Mouse (Mus musculus): ENCODE measurements at regions not wholly inside any gene's neighbourhood (a gene's known extent, or its start where the extent isn't known, plus 50 kb on each side); places are given as distances from the start of the nearest gene placed in this dataset.

GRCm38 (mm10) chr7:70300516-70300915 lies 66.0 kb downstream of the Nr2f2 start:
- WGBS: 76% methylated on average over 5 of the region's 5 CpGs
- no peaks in the 10 kb centered on the region for H3K4me1 ChIP-seq (replicated peaks; ENCODE audit: control insufficient read depth, insufficient read depth, low read length)
- H3K27me3 ChIP-seq (ENCODE audit: control insufficient read depth, insufficient read depth, low read length): no peaks in the 10 kb centered on the region
- no peak overlapping the region for H3K9ac ChIP-seq
- no peak overlapping the region for H3K4me2 ChIP-seq (replicated peaks)
- ATAC-seq (ENCODE audit: low FRiP score) (no peak), DNase-seq (ENCODE audit: low spot score) (no peak)
- no peaks in the 10 kb centered on the region for H3K9me3 ChIP-seq (ENCODE audit: control insufficient read depth, low read length)
- H3K4me3 ChIP-seq (replicated peaks; ENCODE audit: low read length): no peak overlapping the region
- no peak overlapping the region for H3K27ac ChIP-seq
- H3K36me3 ChIP-seq (replicated peaks; ENCODE audit: control insufficient read depth, insufficient read depth): no peaks in the 10 kb centered on the region

- Histone ChIP-seq H3K9ac (no peak overlapping the region), H3K27ac (no peak overlapping the region), H3K4me3 (replicated peaks; ENCODE audit: low read length) (no peak overlapping the region), H3K27me3 (ENCODE audit: control insufficient read depth, insufficient read depth, low read length) (peaks cover 54% of the 10 kb centered on the region), H3K9me3 (ENCODE audit: control insufficient read depth, low read length) (no peaks in the 10 kb centered on the region), H3K4me2 (replicated peaks) (no peak overlapping the region), H3K4me1 (replicated peaks; ENCODE audit: control insufficient read depth, insufficient read depth, low read length) (0 out of 2 replicates have a peak, but pooled peaks cover 7% of the 10 kb centered on the region), H3K36me3 (replicated peaks; ENCODE audit: control insufficient read depth, insufficient read depth) (no peaks in the 10 kb centered on the region)
- ATAC-seq (ENCODE audit: low FRiP score) (no peak), DNase-seq (ENCODE audit: low spot score) (no peak)
- 93% methylated on average over 6 of the region's 6 CpGs for WGBS
Observed at GRCm38 (mm10) chr7:70291431-70291830, 75.1 kb downstream of the Nr2f2 start.

GRCm38 (mm10) chr7:70290733-70291320 lies 75.7 kb downstream of the Nr2f2 start:
- DNase-seq (ENCODE audit: low spot score) (no peak), ATAC-seq (ENCODE audit: low FRiP score) (no peak)
- Histone ChIP-seq H3K4me3 (replicated peaks; ENCODE audit: low read length) (no peak overlapping the region), H3K36me3 (replicated peaks; ENCODE audit: control insufficient read depth, insufficient read depth) (no peaks in the 10 kb centered on the region), H3K27ac (no peak overlapping the region), H3K27me3 (ENCODE audit: control insufficient read depth, insufficient read depth, low read length) (peaks cover 60% of the 10 kb centered on the region), H3K9ac (no peak overlapping the region), H3K4me1 (replicated peaks; ENCODE audit: control insufficient read depth, insufficient read depth, low read length) (0 out of 2 replicates have a peak, but pooled peaks cover 7% of the 10 kb centered on the region), H3K9me3 (ENCODE audit: control insufficient read depth, low read length) (no peaks in the 10 kb centered on the region), H3K4me2 (replicated peaks) (no peak overlapping the region)
- WGBS: 59% methylated on average over 8 of the region's 8 CpGs

GRCm38 (mm10) chr7:70290277-70290676 lies 76.3 kb downstream of the Nr2f2 start:
- no peak for DNase-seq (ENCODE audit: low spot score)

GRCm38 (mm10) chr7:70288621-70289020 lies 77.9 kb downstream of the Nr2f2 start:
- WGBS: 14% methylated on average over 5 of the region's 5 CpGs
- H3K4me3 ChIP-seq (replicated peaks; ENCODE audit: low read length): no peak overlapping the region
- no peak for DNase-seq (ENCODE audit: low spot score)
- H3K9ac ChIP-seq: no peak overlapping the region
- no peak overlapping the region for H3K27ac ChIP-seq
- 0 out of 2 replicates have a peak, but pooled peaks cover 7% of the 10 kb centered on the region for H3K4me1 ChIP-seq (replicated peaks; ENCODE audit: control insufficient read depth, insufficient read depth, low read length)
- H3K27me3 ChIP-seq (ENCODE audit: control insufficient read depth, insufficient read depth, low read length): peaks cover 82% of the 10 kb centered on the region
- no peak for ATAC-seq (ENCODE audit: low FRiP score)
- H3K9me3 ChIP-seq (ENCODE audit: control insufficient read depth, low read length): no peaks in the 10 kb centered on the region
- no peak overlapping the region for H3K4me2 ChIP-seq (replicated peaks)
- no peaks in the 10 kb centered on the region for H3K36me3 ChIP-seq (replicated peaks; ENCODE audit: control insufficient read depth, insufficient read depth)

More at GRCm38 (mm10) chr7:70290277-70290676, 76.3 kb downstream of the Nr2f2 start:
- H3K4me1 ChIP-seq (replicated peaks; ENCODE audit: control insufficient read depth, insufficient read depth, low read length): 0 out of 2 replicates have a peak, but pooled peaks cover 7% of the 10 kb centered on the region
- H3K4me3 ChIP-seq (replicated peaks; ENCODE audit: low read length): no peak overlapping the region
- H3K36me3 ChIP-seq (replicated peaks; ENCODE audit: control insufficient read depth, insufficient read depth): no peaks in the 10 kb centered on the region
- H3K9ac ChIP-seq: no peak overlapping the region
- no peak overlapping the region for H3K27ac ChIP-seq
- 42% methylated on average over 6 of the region's 6 CpGs for WGBS
- no peak for ATAC-seq (ENCODE audit: low FRiP score)
- peaks cover 65% of the 10 kb centered on the region for H3K27me3 ChIP-seq (ENCODE audit: control insufficient read depth, insufficient read depth, low read length)
- H3K9me3 ChIP-seq (ENCODE audit: control insufficient read depth, low read length): no peaks in the 10 kb centered on the region
- H3K4me2 ChIP-seq (replicated peaks): no peak overlapping the region

GRCm38 (mm10) chr7:70287891-70288421 lies 78.6 kb downstream of the Nr2f2 start:
- ATAC-seq (ENCODE audit: low FRiP score) (no peak), DNase-seq (ENCODE audit: low spot score) (no peak)
- no peaks in the 10 kb centered on the region for H3K36me3 ChIP-seq (replicated peaks; ENCODE audit: control insufficient read depth, insufficient read depth)
- H3K27ac ChIP-seq: no peak overlapping the region
- WGBS: under 1% methylated on average over 29 of the region's 29 CpGs
- H3K4me3 ChIP-seq (replicated peaks; ENCODE audit: low read length): peak overlapping the region; percentile 17; the same call in 1 of the 2 replicates
- H3K4me2 ChIP-seq (replicated peaks): peak overlapping the region; percentile 46
- H3K9ac ChIP-seq: 0 out of 2 replicates have a peak overlapping the region, but pooled peaks have one; percentile 43
- H3K27me3 ChIP-seq (ENCODE audit: control insufficient read depth, insufficient read depth, low read length): peaks cover 88% of the 10 kb centered on the region
- H3K9me3 ChIP-seq (ENCODE audit: control insufficient read depth, low read length): no peaks in the 10 kb centered on the region
- 0 out of 2 replicates have a peak, but pooled peaks cover 7% of the 10 kb centered on the region for H3K4me1 ChIP-seq (replicated peaks; ENCODE audit: control insufficient read depth, insufficient read depth, low read length)

- no peaks in the 10 kb centered on the region for H3K9me3 ChIP-seq (ENCODE audit: control insufficient read depth, low read length)
- 0 out of 2 replicates have a peak, but pooled peaks cover 7% of the 10 kb centered on the region for H3K4me1 ChIP-seq (replicated peaks; ENCODE audit: control insufficient read depth, insufficient read depth, low read length)
- WGBS: 7% methylated on average over 14 of the region's 14 CpGs
- H3K4me3 ChIP-seq (replicated peaks; ENCODE audit: low read length): no peak overlapping the region
- no peak overlapping the region for H3K9ac ChIP-seq
- no peak overlapping the region for H3K4me2 ChIP-seq (replicated peaks)
- H3K27me3 ChIP-seq (ENCODE audit: control insufficient read depth, insufficient read depth, low read length): peaks cover 97% of the 10 kb centered on the region
- DNase-seq (ENCODE audit: low spot score) (no peak), ATAC-seq (ENCODE audit: low FRiP score) (no peak)
- H3K36me3 ChIP-seq (replicated peaks; ENCODE audit: control insufficient read depth, insufficient read depth): no peaks in the 10 kb centered on the region
- H3K27ac ChIP-seq: no peak overlapping the region
Observed at GRCm38 (mm10) chr7:70286836-70287355, 79.6 kb downstream of the Nr2f2 start.

- Histone ChIP-seq H3K27ac (no peak overlapping the region), H3K36me3 (replicated peaks; ENCODE audit: control insufficient read depth, insufficient read depth) (no peaks in the 10 kb centered on the region), H3K4me3 (replicated peaks; ENCODE audit: low read length) (no peak overlapping the region), H3K27me3 (ENCODE audit: control insufficient read depth, insufficient read depth, low read length) (peaks cover 96% of the 10 kb centered on the region), H3K9ac (no peak overlapping the region), H3K9me3 (ENCODE audit: control insufficient read depth, low read length) (no peaks in the 10 kb centered on the region), H3K4me2 (replicated peaks) (no peak overlapping the region), H3K4me1 (replicated peaks; ENCODE audit: control insufficient read depth, insufficient read depth, low read length) (0 out of 2 replicates have a peak, but pooled peaks cover 17% of the 10 kb centered on the region)
- ATAC-seq (ENCODE audit: low FRiP score): no peak
- WGBS: 16% methylated on average over 3 of the region's 3 CpGs
- DNase-seq (ENCODE audit: low spot score): no peak
Observed at GRCm38 (mm10) chr7:70285344-70285743, 81.2 kb downstream of the Nr2f2 start.

- DNase-seq (ENCODE audit: low spot score) (no peak), ATAC-seq (ENCODE audit: low FRiP score) (no peak)
- no peak overlapping the region for H3K9ac ChIP-seq
- H3K27me3 ChIP-seq (ENCODE audit: control insufficient read depth, insufficient read depth, low read length): peaks cover 96% of the 10 kb centered on the region
- H3K4me3 ChIP-seq (replicated peaks; ENCODE audit: low read length): no peak overlapping the region
- 0% methylated on average over 1 of the region's 1 CpGs for WGBS
- H3K4me2 ChIP-seq (replicated peaks): no peak overlapping the region
- no peaks in the 10 kb centered on the region for H3K36me3 ChIP-seq (replicated peaks; ENCODE audit: control insufficient read depth, insufficient read depth)
- H3K9me3 ChIP-seq (ENCODE audit: control insufficient read depth, low read length): no peaks in the 10 kb centered on the region
- no peak overlapping the region for H3K27ac ChIP-seq
- H3K4me1 ChIP-seq (replicated peaks; ENCODE audit: control insufficient read depth, insufficient read depth, low read length): 0 out of 2 replicates have a peak, but pooled peaks cover 17% of the 10 kb centered on the region
Observed at GRCm38 (mm10) chr7:70283836-70284235, 82.7 kb downstream of the Nr2f2 start.

Measured in hindbrain, embryonic 14.5 days (tissue).